Mouse (Mus musculus): ENCODE measurements around the gene Epc2.

Gene Epc2

GRCm38 (mm10) chr2:49450931-49451636 is at the start of gene Epc2:
Gene Epc2 (plus strand): TSS chr2:49451486.
- DNase-seq (ENCODE audit: low read depth, low spot score), result peak; percentile 93

- DNase-seq (ENCODE audit: low read depth, low spot score), result no peak
Observed at GRCm38 (mm10) chr2:49405954-49406353, 45.3 kb upstream of the Epc2 start.

DNA sequence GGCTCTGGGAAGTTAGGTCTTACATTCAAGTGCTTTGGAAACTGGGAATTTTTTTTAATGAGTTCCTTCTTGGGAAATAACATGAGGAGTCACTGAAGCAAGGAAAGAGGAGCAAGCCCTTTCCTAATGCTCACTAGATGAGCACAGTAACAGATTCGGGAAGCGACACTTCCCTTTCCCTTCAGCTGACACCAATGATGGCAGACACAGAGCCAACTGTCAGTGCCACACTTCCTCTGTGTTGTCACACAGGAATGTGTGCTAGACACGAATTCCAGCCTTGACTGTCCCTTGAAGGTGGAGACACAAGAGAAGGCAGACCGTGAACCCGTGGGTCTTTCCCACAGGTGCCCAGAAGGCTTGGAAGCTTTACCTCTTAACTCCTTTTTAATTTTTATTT is 39.6 kb upstream of the Epc2 start:
- DNase-seq (ENCODE audit: low read depth, low spot score), result no peak

DNA sequence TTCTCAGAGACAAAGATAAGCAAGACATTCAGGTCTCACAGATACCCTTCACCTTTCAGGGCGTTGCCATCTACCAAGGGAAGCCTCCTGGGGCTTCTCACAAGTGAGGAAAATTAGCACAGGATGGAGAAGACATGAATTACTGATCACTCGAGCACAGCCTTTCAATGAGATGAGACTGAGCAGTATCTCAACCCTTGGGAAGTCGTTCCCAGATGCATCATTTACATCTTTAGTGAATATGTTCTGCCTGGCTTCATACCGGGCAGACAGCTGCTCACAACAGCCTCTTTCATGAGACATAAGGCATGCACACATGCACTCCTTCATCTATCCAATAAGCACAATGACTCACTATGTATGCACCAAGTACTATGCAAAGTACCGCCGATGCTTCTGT is 38.7 kb upstream of the Epc2 start:
- no peak for DNase-seq (ENCODE audit: low read depth, low spot score)

DNA sequence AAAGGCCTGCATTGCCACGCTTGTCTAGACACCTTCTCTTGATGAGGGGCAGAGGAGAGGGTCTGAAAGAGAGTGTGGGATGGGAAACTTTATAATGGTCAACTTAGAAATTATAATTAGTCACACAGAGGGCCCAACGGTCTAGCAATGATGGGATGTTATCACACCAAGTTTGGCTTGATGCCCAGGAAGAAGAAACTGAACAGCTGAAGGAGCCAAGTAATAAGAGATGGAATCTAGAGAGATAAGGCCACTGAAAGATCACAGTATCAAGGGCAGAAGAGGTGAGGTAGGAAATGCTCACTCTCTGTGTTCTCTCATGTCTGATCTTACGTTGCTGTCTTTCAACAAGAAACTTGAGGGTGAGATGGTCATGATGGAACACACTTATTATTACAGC is 35.4 kb upstream of the Epc2 start:
- DNase-seq (ENCODE audit: low read depth, low spot score), result no peak

- DNase-seq (ENCODE audit: low read depth, low spot score), result peak; percentile 55
Observed at GRCm38 (mm10) chr2:49417018-49417604, 34.2 kb upstream of the Epc2 start.

DNA sequence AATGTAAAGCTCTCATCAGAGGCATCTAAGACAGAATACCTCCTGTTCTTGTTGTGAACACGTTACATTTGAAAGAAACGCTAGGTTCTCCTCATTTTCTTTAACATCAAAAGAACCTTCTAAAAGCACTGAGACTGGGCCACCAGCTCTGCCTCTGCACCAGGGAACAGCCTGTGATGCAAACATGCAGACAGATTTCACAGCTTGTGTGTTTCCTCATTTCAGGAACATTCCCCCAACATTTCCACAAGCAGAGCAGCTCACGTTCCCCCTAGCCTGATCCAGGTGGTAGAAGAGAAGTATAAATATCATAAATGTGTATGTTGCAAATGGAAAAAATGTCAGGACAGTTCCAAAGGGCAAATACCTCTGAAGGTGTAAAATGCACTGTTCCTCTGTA is 30.9 kb upstream of the Epc2 start:
- DNase-seq (ENCODE audit: low read depth, low spot score), result no peak

DNA sequence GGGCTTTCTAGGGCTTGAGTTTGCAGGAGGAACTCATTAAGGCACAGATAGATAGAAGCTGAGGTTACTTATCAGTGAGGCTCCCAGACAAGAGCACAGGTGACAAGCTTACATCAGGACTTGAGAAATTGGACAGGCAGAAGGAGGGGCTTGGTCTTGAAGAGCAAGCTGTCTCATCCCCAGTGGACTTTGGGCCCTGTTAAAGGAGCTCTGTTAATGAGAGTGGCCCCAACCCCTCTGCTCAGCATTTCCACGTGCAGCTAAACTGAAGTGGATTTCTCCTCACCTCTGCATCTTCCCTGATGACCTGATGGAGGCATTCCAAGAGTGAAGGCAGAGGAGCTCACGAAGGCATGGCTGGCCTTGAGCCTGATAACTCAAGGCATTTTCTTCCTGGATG is 27.4 kb upstream of the Epc2 start:
- no peak for DNase-seq (ENCODE audit: low read depth, low spot score)

- no peak for DNase-seq (ENCODE audit: low read depth, low spot score)
Observed at GRCm38 (mm10) chr2:49424788-49425187, 26.5 kb upstream of the Epc2 start.

- DNase-seq (ENCODE audit: low read depth, low spot score), result no peak
Observed at GRCm38 (mm10) chr2:49426175-49426574, 25.1 kb upstream of the Epc2 start.

GRCm38 (mm10) chr2:49431015-49431414 is 20.3 kb upstream of the Epc2 start:
- DNase-seq (ENCODE audit: low read depth, low spot score), result no peak

GRCm38 (mm10) chr2:49433211-49433610 is 18.1 kb upstream of the Epc2 start:
- DNase-seq (ENCODE audit: low read depth, low spot score), result no peak

GRCm38 (mm10) chr2:49446238-49446637 is 5.0 kb upstream of the Epc2 start:
- peak; percentile 27 for DNase-seq (ENCODE audit: low read depth, low spot score)

DNA sequence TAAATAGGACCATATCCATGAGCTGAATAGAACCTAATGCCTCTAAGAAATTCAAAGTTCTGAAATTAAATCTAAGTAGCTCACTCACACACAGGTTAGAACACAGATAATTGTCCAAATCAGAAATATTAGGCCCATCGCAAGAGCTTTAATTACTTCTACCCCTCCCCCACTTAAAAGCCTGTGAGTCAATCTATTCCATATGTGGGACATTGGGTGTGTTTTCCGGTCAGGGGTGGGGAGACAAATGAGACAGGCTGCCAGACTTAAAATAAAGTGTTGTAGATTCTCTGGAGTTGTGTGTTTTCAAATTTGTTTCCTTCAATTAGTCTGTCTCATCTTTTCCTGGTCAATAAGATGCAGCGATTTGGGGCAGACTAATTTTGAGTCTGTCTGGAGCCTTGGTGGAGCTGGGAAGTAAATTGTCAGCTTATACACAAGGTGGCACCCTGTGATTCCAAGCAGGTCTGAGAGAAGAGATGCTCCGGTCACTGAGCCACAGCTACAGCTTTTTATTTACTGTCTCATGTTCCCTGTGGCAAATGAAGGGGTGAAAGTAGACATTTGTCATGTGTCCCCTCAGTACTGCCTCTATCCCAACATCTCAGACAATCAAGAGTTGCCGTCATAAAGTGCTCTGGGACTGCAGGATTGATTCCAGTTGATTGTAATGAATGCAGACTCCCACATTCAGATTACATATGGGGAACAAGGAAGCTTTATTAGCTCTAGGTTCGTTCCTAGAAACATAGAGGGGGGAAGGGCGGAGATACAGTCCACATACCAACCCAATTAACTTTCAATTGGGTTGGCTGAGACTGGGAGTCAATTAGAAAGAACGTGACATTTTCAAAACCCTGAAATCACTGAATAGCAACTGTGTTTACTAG is 3.5 kb upstream of the Epc2 start:
- no peak for DNase-seq (ENCODE audit: low read depth, low spot score)

GRCm38 (mm10) chr2:49450467-49450866 is 819 bp upstream of the Epc2 start:
- DNase-seq (ENCODE audit: low read depth, low spot score), result no peak

GRCm38 (mm10) chr2:49451637-49452211 is 438 bp downstream of the Epc2 start:
- peak; percentile 97 for DNase-seq (ENCODE audit: low read depth, low spot score)

DNA sequence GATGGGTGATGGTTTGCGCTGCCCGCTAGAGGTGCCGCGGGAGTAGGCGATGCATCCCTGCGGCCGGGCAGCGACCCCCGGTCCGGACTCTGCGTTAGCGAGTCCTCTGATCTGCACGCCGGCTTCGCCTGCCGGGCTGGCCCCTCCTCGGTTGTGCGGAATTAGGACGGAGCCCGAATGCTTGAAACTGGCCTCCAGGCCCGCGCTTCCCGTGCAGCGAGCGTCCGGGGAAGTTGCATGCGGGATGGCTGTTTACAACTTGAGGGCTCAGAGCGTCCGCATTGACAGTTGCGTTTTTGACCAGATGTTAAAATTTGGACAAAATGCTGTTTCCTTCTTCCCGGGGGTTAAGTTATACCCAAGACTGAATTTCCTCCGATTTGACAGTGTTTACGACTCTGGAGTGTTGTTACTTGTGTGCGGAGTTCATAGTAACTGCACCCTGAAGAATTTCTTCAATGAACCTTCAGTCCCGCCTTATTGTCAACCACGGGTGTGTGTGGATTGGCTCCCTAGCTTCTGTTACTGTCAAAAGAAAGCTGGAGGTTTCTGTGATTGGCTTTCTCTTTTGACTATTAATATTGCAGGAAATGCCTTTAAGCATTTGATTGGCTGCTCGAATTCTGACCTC is 1.3 kb downstream of the Epc2 start:
- peak; percentile 91 for DNase-seq (ENCODE audit: low read depth, low spot score)

GRCm38 (mm10) chr2:49457797-49458196 is 6.5 kb downstream of the Epc2 start:
- peak; percentile 27 for DNase-seq (ENCODE audit: low read depth, low spot score)

GRCm38 (mm10) chr2:49465672-49466222 is 14.5 kb downstream of the Epc2 start:
- DNase-seq (ENCODE audit: low read depth, low spot score), result no peak

GRCm38 (mm10) chr2:49467038-49467437 is 15.8 kb downstream of the Epc2 start:
- DNase-seq (ENCODE audit: low read depth, low spot score), result no peak

DNA sequence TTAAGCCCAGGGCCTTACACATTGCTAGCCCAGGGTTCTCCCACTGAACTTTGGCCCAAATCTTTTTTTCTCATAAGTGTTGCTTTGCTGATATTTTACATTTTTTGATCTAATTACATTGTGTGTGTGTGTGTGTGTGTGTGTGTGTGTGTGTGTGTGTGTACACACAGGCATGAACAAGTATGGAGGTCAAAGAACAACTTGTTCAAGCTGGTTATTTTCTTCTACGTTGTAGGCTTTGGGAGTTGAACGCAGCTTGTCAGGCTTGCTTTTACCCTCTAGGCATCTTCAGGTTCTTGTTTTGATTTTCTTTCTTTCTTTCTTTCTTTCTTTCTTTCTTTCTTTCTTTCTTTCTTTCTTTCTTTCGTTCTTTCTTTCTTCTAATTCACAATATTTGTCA is 19.9 kb downstream of the Epc2 start:
- DNase-seq (ENCODE audit: low read depth, low spot score), result no peak

All from CD4-positive, CD25-positive, alpha-beta regulatory T cell, adult 2 months (primary cell).